Mouse (Mus musculus) T-cell, adult 2 months (primary cell): ENCODE measurements around the gene Mmrn2.
"Not testable (repeated sequence)": the region's sequence is repeated elsewhere in the genome, so short reads cannot be mapped to it uniquely, and the experiment has no call there.

Experiments used
- DNase-seq: peaks from one replicate; pipeline ENCODE4 v3.0.0; 2022; ENCODE audit warnings: low spot score

The Mmrn2 gene

DNA sequence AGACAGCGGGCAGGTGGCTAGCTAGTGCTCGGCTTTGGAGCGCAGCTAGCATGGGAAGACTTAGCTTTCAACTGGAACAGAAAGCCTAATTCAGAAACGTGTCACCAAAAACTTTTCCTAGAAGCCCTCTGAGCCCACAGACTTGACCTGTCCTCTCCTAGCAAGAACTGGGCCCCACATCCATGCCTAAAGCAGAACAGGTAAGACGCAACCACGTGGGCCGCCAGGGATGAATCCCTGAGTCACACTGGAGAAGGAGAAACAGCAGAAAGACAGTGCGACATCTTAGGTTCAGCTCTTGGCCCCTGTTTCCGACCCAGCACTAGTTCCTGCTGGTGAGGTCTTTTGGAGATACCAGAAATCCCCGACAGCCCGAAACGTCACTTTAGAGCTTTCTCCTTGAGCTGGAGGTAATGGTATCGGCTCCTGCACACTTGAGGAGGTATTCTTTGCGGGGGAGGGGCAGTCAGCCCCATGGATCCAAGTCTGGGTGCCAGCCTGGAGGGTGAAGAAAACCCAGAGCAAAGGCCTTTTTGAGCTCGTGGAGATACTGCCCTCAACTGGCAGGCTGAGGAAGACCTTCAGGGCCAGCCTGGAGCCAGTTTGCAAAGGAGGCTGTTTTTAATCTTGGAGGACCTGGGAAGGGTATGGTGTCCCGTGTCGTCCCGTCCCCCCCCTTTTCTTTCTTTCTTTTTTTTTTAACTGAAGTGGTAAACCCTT lies 12.4 kb upstream of the Mmrn2 start:
- DNase-seq: peak; percentile 58

DNA sequence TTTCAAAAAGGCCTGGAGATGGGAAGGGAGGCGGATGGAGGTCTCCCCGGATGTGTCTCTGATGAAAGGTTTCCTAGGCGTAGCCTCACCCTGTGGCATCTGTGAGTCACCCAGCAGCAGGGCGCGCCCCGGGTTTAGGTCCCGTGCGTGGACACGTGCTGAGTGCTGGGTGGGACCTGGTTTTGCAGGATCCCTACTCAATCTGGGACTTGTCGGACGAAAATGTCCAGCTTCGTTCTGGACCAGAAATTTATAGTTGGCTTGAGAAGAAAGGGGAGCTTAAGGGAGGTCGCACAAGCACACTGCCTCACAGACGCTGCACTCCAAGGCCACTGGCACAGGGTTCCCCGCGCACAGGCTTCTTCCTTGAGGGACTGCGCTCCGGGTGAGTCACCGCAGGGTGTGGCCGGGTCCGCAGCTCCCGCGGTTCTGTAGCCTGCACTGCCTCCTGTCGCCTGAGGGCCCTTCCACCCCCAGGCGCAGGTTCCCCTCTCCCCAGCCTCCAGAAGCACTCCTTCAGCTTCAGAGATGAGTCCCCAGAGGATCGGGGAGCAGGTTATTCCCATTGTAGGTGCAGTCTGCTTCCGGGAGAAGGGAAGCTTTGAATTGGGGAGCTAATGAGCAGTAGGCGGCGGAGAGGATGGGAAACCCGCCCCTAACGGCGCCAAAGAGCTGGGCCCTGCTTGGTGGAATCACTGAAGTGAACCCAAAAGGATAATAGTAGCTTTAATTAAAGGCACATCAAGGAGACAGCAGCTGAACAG lies 11.6 kb upstream of the Mmrn2 start:
- DNase-seq: peak; percentile 72

DNA sequence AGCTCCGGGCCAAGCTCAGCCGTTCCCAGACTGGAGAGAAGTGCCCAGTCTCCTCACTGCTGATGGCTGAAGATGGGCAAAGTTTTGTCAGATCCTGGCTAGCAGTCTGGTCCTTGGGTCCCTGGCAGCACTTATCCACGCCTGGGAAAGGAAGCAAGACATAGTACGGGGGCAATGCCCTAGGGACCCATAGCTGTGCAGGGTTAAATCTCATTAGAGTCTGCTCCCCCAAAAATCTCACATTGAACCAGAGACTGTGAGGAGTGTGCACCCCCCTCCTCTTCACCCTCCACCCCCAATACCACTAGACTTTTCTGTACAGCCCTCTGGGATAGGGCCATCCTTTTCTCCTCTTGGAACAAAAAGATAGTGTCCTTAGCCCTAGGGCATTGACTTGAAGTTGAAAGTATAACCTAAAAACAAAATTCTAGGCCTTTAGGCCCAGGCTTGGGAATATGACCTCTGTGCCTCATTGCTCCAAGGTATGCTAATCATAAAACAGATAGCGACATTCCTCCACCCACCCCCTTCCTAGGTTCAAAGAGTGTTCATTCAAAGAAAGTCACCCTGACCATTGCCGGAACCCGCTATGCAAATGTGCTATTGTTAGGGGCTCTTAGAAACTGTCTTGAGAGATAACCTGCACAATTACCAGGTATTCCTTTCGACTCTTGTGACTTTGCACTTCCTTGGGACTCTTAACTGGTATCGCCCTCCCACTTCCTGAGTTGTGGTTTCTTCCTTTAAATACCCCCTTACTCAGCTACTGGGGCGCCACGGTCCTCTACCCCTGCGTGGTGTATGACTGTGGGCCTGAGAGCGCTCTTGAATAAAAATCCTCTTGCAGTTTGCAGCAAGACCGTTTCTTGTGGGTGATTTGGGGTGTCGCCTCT lies 10.8 kb upstream of the Mmrn2 start:
- not testable (repeated sequence) for DNase-seq

DNA sequence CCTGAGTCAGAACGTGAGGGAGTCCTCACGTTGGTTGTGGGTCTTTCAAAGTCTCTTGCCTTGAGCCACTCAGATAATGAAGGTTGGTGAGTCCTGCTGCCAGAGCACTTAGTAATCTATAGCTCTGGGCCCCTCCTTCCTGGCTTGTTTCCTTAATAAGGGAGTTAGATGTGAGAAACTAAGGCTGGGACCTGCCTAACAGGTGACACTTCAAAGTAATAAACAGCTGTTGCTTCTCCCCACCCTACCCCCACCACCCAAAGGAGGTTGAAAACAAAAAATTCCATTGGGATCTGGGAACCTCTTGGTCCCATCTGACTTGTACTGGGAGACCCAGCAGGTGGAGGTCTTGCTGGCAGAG lies 10.1 kb upstream of the Mmrn2 start:
- DNase-seq: no peak

DNA sequence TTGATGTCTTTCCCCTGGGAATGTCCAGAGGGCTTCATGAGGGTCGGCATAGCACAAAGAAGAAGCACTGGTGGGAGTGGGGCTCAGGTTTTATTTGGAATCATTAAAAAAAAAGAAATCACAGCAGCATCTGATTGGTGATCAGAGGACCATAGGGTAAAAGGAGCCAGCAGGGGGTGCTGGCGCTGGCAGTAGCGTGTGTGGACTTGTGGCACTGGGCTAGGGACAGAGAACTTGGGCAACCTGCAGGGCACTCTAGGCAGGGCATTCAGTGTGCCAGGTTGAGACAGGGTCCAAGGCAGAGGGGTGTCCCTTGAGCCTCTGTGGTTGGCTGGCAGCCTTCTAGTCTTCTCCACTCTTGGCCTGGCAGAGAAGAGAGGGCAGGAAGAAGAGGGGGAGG lies 5.1 kb upstream of the Mmrn2 start:
- no peak for DNase-seq

DNA sequence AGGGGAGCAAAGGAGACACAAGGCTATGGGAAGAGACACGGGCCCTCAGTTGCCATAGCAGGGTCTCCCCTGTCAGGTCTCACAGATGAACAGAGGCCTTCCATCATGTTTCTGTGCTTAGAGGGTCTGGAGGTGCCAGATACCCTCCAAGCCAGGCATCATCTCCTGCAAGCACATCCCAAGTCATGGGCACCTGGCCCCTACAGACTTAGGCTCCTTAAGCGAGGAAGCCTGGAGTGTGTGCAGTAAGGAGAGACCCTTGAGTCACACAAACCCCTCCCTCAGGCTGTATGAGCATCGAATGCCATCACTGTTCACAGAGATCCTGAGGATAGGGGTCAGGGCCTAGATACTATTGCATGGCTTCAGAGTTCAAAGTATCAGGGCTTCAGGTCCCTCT lies 4.3 kb upstream of the Mmrn2 start:
- DNase-seq: no peak

DNA sequence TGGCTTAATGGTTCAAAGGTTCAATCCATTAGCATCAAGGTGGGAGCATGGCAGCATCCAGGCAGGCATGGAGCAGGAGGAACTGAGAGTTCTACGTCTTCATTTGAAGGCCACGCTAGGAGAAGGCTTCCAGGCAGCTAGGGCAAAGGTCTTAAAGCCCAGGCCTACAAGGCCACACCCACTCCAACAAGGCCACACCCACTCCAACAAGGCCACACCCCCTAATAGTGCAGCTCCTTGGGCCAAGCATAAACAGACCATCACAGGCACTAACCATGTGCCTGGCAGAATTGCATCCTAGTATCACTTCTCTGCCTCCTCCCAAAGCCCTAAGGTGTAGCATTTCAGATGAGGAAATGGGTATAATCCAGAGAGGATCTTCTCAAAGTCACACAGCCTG lies 3.5 kb upstream of the Mmrn2 start:
- no peak for DNase-seq

DNA sequence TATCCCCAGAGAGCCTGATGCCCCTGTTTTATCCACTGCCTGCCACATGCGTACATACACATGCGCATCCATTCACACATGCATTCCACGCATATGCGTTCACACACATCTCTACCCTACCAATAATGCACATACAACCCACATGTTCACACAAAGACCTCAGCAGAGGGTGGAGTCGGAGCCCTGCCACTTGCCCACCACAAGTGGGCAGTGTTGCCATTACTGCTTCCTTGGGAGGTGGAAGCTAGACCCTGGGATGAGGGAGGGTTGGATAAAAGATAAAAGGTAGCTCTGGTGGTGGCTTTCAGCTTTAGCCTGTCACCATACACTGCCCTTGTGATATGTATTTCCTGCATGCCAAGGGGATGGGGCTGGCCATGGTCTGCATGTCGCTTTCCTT lies 2.6 kb upstream of the Mmrn2 start:
- DNase-seq: no peak

DNA sequence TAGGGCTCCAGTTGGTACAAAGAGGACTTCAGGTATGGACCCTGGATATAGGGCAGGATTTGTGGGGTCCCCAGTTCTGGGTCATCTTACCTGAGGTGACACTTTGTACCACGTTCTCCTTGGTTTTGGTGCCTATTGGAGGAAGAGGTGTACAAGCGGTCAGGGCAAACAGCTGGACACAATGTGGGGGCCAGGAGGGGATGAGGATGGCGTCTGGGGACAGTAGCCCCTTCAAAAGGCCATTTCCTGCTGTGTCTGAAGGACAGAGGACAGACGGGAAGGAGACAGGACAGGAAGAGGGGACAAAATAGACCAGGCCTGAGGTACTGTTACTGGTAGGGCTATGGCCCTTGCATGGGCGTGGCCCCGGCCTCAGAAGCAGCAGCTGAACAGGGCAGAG lies 1.7 kb upstream of the Mmrn2 start:
- no peak for DNase-seq

DNA sequence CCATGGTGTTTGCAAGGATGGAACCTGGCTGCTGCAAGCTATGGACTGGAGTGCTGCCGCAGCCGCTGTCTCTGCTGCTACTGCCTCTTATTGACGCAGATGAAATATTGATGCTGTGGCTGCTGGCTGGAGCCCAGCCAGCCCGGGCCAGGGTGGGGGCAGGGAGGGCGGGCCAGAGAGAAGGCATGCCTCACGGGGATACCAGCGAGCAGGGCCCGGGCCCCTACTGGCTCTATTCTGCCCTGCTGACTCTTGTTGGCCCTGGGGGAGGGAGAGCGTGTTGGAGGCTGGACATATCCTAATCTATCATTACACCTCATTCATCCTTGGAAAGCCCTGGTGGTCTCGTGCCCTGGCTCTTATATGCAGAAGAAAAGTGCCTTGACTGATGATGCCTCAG lies 688 bp upstream of the Mmrn2 start, which contains the start of gene Sncg:
Gene Sncg, minus strand, starts transcription at position 213 of the 400 bp plus-strand sequence.
- DNase-seq: no peak

DNA sequence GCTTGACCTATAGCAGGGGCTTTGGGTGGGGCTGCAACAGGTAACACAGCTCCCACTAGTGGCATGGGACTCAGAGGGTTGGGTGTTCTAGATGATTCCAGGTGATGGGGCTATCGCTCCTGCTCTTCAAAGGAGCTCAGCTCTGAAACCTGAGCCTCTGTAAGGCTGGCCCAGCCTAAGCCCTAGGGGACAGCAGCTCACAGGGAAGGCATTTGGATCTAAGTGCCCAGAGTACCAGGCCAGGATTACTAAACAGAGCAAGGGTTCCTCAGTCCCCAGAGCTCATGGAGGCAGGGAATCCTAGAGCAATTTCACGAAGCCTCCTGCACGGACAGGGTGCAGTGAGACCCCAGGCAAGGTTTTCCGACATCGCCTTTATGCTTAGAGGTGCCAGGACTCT lies 676 bp downstream of the Mmrn2 start:
- DNase-seq: no peak

DNA sequence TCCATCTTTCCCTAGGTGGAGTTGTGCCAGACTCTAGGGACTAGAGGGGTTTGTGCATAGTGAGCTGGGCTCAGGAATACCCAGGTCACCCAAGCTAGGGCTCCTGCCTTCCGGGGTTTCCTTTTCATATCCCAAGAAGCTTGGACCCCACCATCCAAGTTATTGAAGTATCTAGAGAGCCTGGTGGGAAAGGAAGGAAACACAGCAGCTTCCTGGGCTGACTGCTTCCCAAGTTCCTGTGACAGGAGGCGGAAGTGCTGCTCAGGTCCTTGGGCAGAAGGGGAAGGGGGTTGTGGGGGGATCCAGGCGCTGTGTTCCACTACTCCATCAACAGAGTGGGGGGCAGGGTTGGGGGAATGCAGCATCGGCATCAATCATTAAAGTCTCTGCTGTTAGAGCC lies 1.9 kb downstream of the Mmrn2 start:
- DNase-seq: no peak

DNA sequence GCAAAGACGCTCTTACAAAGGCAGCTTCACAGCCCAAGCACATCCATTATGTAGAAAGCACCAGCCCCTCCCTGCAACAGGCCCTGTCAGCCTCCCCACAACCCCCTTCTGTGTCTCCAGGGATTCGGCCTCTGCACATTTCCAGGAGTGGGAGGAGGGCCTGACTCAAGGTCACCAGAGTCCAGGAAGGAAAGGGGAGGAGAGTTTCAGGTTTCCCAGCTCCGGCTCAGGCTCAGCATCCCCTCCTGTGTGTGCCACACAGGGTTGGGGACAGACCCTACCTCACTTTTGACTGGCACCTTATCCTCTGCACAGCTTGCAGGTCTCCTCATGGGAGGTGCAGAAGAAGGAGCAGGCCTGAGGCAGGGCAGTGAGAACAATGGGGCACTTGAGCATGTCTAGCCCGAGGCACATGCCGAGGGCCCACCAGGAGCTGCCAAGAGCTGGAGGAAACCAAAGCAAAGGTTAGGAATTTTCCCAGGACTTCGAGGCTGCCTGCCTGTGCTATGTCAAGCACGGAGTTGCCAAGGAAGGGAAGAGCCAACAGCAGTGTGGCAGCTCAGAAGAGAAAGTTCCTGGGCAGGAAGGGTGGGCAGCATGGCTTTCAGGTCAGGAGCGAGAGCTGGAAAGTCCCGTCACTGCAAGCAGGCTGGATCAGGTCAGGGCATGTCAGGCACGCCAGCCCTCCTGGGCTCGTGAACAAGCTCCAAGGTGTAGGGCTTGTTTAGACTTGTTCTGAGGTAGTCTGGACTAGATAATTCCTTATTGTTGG lies 3.5 kb downstream of the Mmrn2 start:
- no peak for DNase-seq

DNA sequence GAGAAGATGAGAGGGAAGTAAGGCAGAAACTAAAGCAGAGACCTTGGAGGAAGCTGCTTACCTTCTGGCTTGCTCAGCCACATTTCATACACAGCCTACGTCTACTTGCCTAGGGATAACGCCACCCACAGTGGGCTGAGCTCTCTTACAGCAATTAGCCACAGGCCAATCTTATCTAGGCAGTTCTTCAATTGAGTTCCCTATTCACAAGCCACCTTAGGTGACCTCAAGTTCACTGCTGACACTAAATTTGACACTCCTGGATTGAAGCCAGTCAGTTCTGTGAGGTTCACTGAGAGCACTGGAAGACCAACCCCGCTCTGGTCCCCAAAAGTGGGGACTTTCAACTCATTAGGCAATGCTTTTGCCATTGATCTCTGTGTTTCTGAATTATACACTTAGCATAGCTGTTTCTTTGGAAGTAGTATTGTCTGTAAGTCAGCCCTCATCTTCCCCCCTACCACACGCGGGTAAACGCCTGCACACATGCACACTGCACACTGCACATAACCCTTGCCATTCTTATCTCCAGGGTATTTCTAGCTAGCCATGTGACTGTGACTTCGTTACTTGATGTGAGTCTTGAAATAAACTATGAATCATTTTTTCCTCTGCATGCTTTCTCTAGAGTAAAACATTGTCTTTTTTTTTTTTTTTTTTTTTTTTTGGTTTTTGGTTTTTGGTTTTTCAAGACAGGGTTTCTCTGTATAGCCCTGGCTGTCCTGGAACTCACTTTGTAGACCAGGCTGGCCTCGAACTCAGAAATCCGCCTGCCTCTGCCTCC lies 7.8 kb downstream of the Mmrn2 start:
- DNase-seq: no peak

DNA sequence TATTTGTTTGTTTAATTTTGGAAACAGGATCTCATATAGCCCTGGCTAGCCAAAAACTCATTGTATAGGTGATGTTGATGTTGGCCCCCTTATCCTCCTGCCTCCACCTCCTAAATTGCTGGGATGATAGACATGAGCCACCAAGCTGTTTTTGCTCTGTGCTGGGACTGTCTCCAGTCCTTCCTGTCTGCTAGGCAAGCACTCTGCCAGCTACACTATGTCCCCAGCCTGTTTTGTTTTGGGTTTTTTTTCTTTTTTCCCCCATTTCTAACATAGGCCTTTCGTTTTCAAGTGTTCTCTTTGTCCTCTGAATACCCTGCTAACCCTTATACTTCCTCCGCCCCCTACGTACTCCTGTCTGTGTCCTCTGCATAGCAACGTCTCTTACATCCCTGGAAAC lies 18.0 kb downstream of the Mmrn2 start:
- no peak for DNase-seq

DNA sequence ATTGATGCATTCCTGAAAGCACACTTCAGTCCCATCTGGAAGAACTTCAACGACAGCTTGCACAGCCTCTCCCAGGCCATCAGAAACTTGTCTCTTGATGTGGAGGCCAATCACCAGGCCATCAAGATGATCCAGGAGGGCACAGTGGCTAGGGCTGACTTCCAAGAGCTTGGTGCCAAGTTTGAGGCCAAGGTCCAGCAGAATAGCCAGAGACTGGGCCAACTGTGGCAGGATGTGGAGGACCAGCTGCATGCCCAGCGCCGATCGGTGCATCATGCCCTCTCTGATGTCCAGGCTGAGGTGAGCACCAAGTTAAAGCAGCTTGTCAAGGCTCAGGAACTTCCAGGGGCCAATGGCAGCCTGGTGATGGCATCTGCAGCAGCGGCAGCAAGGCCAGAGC lies 22.6 kb downstream of the Mmrn2 start:
- DNase-seq: no peak

DNA sequence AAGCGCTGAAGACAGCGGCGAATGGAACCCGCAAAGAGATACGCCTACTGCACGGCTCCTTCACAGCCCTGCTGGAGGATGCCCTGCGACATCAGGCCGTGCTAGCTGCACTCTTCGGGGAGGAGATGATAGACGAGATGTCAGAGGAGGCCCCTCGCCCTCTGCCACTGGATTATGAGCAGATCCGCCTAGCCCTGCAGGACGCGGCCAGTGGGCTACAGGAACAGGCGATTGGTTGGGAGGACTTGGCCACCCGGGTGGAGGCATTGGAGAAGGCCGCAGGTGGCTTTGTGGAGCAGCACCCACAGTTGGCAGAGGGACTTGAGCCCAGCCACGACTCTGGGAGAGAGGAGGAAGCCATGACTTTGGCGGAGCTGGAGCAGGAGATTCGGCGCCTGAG lies 23.6 kb downstream of the Mmrn2 start:
- no peak for DNase-seq

DNA sequence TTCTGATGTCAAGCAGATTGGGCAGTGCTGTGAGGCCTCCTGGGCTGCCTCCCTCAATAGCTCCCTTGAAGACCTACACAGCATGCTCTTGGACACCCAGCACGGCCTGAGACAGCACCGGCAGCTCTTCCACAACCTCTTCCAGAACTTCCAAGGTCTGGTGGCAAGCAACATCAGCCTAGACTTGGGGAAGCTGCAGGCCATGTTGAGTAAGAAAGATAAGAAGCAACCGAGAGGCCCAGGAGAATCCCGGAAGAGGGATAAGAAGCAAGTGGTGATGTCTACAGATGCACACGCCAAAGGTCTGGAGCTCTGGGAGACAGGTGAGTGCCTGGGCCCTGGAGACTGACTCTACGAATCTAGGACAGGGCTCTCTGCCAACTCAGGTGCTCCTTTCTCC lies 24.0 kb downstream of the Mmrn2 start:
- no peak for DNase-seq

DNA sequence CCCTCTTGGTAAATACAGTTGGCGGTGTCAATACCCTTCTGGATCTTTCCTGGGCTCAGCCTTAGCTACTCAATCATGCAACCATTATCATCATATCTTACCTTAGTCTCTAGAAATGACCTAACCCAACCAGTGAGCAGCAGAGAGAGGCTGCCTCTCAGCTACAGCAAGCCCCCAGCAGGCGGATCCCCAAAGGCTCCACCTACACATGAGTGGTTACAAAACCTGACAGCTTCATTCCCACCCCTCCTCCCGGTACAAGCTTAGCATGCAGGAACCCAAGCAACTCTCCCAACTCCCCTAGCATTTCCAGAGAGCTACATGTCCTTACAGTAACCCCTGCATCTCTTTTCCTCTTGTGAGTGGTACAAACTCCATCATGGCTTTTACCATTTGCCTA lies 24.8 kb downstream of the Mmrn2 start:
- no peak for DNase-seq

DNA sequence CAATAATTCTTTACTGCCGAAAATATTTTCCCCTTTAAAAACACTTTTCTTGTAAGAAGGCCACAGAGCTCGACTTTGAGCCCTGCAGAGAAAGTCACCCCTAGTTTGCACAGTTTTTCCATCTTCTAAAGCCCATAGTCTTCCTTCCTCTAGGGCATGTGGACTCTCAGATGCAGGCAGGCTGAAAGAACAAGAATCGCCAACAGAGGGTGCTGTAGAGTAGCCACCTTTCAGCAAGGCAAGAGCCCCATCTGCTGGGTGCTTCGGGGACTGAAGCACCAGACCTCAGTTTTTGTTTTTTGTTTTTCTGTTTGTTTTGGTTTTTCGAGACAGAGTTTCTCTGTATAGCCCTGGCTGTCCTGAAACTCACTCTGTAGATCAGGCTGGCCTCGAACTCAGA lies 25.9 kb downstream of the Mmrn2 start:
- peak; percentile 70 for DNase-seq

DNA sequence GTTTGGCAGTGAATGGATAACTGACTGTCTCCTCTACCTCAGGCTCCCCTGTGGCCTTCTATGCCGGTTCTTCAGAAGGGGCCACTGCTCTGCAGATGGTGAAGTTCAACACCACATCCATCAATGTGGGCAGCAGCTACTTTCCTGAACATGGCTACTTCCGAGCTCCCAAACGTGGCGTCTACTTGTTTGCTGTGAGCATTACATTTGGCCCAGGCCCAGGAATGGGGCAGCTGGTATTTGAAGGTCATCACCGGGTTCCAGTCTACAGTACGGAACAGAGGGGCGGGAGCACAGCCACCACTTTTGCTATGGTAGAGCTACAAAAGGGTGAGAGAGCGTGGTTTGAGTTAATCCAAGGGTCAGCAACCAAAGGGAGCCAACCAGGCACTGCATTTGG lies 27.6 kb downstream of the Mmrn2 start:
- no peak for DNase-seq
